Mouse (Mus musculus): ENCODE data around the gene Psmb7.

GRCm38 (mm10) chr2:38608831-38609309, 35.0 kb downstream of the Psmb7 start:
- TF ChIP-seq POLR2A (IDR thresholded peaks at IDR 0.05; ENCODE audit: borderline replicate concordance, extremely low read depth, insufficient read depth, insufficient read length, poor library complexity, severe bottlenecking): no peak
- TF ChIP-seq CTCF (IDR thresholded peaks at IDR 0.05; ENCODE audit: borderline replicate concordance, extremely low read depth, insufficient read depth, insufficient read length): no peak
